Mouse (Mus musculus) ES-Bruce4 (cell line): Measurements from ENCODE around the gene Samd5. TPM values are rescaled to one million over a fixed set of nuclear protein-coding genes. Genes with fewer than 3 reads are reported as not detected.

Experiments
- H3K27ac ChIP-seq: 2 replicates; pipeline ENCODE4 v1.5.1; 2012; ENCODE audit warnings: low read length, inconsistent platforms; ENCODE audit not compliant: insufficient read depth
- H3K27me3 ChIP-seq: 2 replicates; pipeline ENCODE4 v1.6.1; 2012; ENCODE audit warnings: mild to moderate bottlenecking, low read length, inconsistent platforms; ENCODE audit not compliant: control insufficient read depth, poor library complexity, insufficient read depth, severe bottlenecking
- H3K36me3 ChIP-seq: 2 replicates; pipeline ENCODE4 v1.6.1; 2012; ENCODE audit warnings: inconsistent platforms, mild to moderate bottlenecking, low read length, moderate library complexity; ENCODE audit not compliant: control insufficient read depth, poor library complexity, insufficient read depth, severe bottlenecking
- H3K4me1 ChIP-seq: one replicate; pipeline ENCODE4 v1.8.1; 2011; ENCODE audit warnings: low read length; ENCODE audit not compliant: control insufficient read depth, insufficient read depth
- H3K4me3 ChIP-seq: 2 replicates; pipeline ENCODE4 v1.5.1; 2011; ENCODE audit warnings: low read depth, mild to moderate bottlenecking, low read length
- H3K9ac ChIP-seq: 2 replicates; pipeline ENCODE4 v1.6.1; 2012; ENCODE audit warnings: low read depth, mild to moderate bottlenecking, inconsistent platforms; ENCODE audit not compliant: poor library complexity, severe bottlenecking
- H3K9me3 ChIP-seq: replicated peaks from 2 replicates; pipeline ENCODE4 v1.6.1; 2012; ENCODE audit warnings: mild to moderate bottlenecking, low read length, inconsistent platforms; ENCODE audit not compliant: control insufficient read depth, poor library complexity, insufficient read depth, severe bottlenecking
- CTCF ChIP-seq: IDR thresholded peaks from one replicate; pipeline ENCODE4 v1.8.1; 2011; ENCODE audit warnings: low read depth, low read length
- EP300 ChIP-seq: IDR thresholded peaks from 2 replicates; pipeline ENCODE4 v1.6.1; 2011; ENCODE audit warnings: low read depth, low read length; ENCODE audit not compliant: insufficient read depth
- POLR2A ChIP-seq: IDR thresholded peaks from one replicate; pipeline ENCODE4 v1.8.1; 2011; ENCODE audit warnings: low read length; ENCODE audit not compliant: insufficient read depth
- polyA plus RNA-seq: library from polyadenylated mRNA; stranded (reverse); fragments of >200 nt; gene quantifications from 2 replicates; pipeline ENCODE4 v1.2.4, GENCODE M21; 2011; ENCODE audit warnings: low read depth; ENCODE audit not compliant: missing spikeins, insufficient read depth, insufficient read length

Samd5 gene
- polyA plus RNA-seq, 1 experiment = 1.7 TPM

DNA sequence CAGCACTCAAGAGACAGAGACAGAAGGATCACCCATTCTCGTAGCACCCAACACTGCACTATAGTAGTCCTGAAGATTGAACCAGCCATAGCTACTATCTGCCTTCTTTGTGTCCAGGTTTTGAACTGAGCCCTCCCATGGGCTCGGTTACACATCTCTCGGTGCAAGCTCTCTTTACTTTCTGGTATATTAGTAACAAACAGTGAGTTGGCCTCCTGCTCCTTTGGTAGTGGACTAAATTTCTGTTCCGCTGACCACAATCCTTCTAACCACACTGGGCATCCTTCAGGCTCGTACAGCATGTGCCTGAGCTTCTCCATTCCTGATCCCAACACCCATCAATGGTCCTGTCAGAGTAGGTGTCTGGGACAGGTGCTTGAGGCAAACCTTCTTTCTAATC lies 2.3 kb downstream of the Samd5 start:
- Histone ChIP-seq H3K9me3 (no peaks in the 10 kb centered on the region), H3K27ac (no peak overlapping the region), H3K4me1 (no peaks in the 10 kb centered on the region), H3K4me3 (no peak overlapping the region), H3K9ac (no peak overlapping the region), H3K36me3 (no peaks in the 10 kb centered on the region), H3K27me3 (peaks cover 14% of the 10 kb centered on the region)
- TF ChIP-seq EP300 (no peak), CTCF (no peak), POLR2A (no peak)

DNA sequence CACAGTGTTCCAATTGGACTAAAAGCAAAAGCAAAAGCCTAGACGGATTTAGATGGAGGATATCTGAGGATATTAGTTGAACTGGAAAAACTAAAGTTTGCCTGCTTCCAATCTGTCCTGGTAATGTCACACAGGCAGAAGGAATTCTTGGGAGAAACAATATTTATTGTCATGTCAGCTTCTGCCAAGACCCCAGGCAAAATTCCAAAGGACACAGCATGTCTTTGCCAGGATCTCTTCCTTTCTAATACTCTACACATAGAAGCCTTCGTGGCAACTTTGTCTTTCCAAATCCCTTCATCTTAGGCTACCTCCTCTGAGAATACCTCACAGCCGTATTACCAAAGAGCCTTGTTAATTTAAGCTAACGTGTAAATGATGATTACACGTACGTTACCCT lies 4.7 kb downstream of the Samd5 start:
- H3K27ac ChIP-seq = no peak overlapping the region
- no peaks in the 10 kb centered on the region for H3K9me3 ChIP-seq
- TF ChIP-seq EP300 (no peak), CTCF (no peak)
- H3K27me3 ChIP-seq = peaks cover 11% of the 10 kb centered on the region
- no peak overlapping the region for H3K9ac ChIP-seq
- no peaks in the 10 kb centered on the region for H3K36me3 ChIP-seq
- no peak overlapping the region for H3K4me3 ChIP-seq
- no peaks in the 10 kb centered on the region for H3K4me1 ChIP-seq

- 0 out of 2 replicates have a peak, but pooled peaks cover 2% of the 10 kb centered on the region for H3K27me3 ChIP-seq
- H3K27ac ChIP-seq = no peak overlapping the region
- H3K4me1 ChIP-seq = no peaks in the 10 kb centered on the region
- H3K9me3 ChIP-seq = no peaks in the 10 kb centered on the region
- H3K9ac ChIP-seq = no peak overlapping the region
- H3K36me3 ChIP-seq = no peaks in the 10 kb centered on the region
- no peak for TF ChIP-seq POLR2A
- TF ChIP-seq EP300 = no peak
- TF ChIP-seq CTCF = no peak
- H3K4me3 ChIP-seq = no peak overlapping the region
Observed at GRCm38 (mm10) chr10:9668791-9669190, 6.2 kb downstream of the Samd5 start.

- Histone ChIP-seq H3K9ac (no peak overlapping the region), H3K27me3 (no peaks in the 10 kb centered on the region), H3K4me1 (no peaks in the 10 kb centered on the region), H3K9me3 (no peaks in the 10 kb centered on the region), H3K27ac (no peak overlapping the region), H3K36me3 (no peaks in the 10 kb centered on the region), H3K4me3 (no peak overlapping the region)
- TF ChIP-seq EP300 = no peak
- TF ChIP-seq CTCF = no peak
- no peak for TF ChIP-seq POLR2A
Observed at GRCm38 (mm10) chr10:9652946-9653345, 22.1 kb downstream of the Samd5 start.

- Histone ChIP-seq H3K36me3 (no peaks in the 10 kb centered on the region), H3K4me3 (no peak overlapping the region), H3K27me3 (no peaks in the 10 kb centered on the region), H3K9me3 (no peaks in the 10 kb centered on the region), H3K4me1 (no peaks in the 10 kb centered on the region), H3K9ac (no peak overlapping the region), H3K27ac (no peak overlapping the region)
- TF ChIP-seq POLR2A = no peak
- no peak for TF ChIP-seq CTCF
- no peak for TF ChIP-seq EP300
Observed at GRCm38 (mm10) chr10:9650050-9650825, 24.8 kb downstream of the Samd5 start.

DNA sequence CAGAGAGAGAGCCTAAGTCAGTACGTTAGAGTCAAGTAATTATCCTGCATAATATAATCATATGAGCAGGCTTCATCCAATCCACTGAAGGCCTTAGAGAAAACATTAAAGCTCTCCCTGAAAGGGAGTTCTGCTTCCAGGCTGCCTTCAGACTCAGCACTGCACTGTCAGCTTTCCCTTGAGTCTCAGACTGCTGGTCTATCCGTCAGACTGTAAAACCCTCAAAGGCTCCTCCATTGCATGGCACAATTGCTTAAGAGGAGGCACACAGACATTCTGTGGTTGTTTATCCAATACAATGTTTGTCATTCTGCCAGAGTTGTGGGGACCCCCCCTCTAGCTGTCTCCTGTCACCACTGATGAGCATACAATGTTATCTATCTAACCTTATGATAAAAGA lies 26.5 kb downstream of the Samd5 start:
- no peak overlapping the region for H3K4me3 ChIP-seq
- no peaks in the 10 kb centered on the region for H3K36me3 ChIP-seq
- no peak overlapping the region for H3K27ac ChIP-seq
- no peaks in the 10 kb centered on the region for H3K27me3 ChIP-seq
- H3K4me1 ChIP-seq = no peaks in the 10 kb centered on the region
- H3K9me3 ChIP-seq = no peaks in the 10 kb centered on the region
- H3K9ac ChIP-seq = no peak overlapping the region
- no peak for TF ChIP-seq CTCF
- TF ChIP-seq POLR2A = no peak
- TF ChIP-seq EP300 = no peak
